12 mouse cellular contexts compared by ENCODE assay signal in genomic region chr19:45789888-45790874, GRCm38 (mm10). TPM values are rescaled to one million over a fixed set of nuclear protein-coding genes. Genes with fewer than 3 reads are reported as not detected.
A peak's percentile ranks its signal among the peaks of the same experiment; 100 is the strongest.
DNase-seq lines count a peak whose midpoint lies in the region; ATAC-seq and TF ChIP-seq lines count a peak whose summit lies in the region.
"Had no signal": no experiment of that assay in that cellular context is flagged by ENCODE, and none has a peak within 500 bp of the region (broad histone marks: within the 10 kb centered on the region; RNA-seq: fewer than 3 reads in every experiment).

No protein-coding gene starts in this region.

- peak overlapping the region; percentile 44 for H3K9ac ChIP-seq in CH12.LX (ENCODE audit: insufficient read depth, low read depth)
- H3K9ac ChIP-seq: heart, embryonic 15.5 days; limb, embryonic 15.5 days had no signal

- TF ChIP-seq POLR2A in CH12.LX (IDR thresholded peaks at IDR 0.05; ENCODE audit: low read depth, low read length), result peak; percentile 62

- no peak for TF ChIP-seq RAD21 in CH12.LX (IDR thresholded peaks at IDR 0.05; ENCODE audit: low read depth, low read length)

- peak; percentile 92 to 96 for ATAC-seq in hematopoietic stem cell, adult 5-6 weeks (replicated peaks in 1 of 2; ENCODE audit: insufficient read depth in 1 of 2, low FRiP score in 2 of 2, low TSS enrichment in 1 of 2, low read depth in 1 of 2, poor library complexity in 2 of 2, severe bottlenecking in 2 of 2)

- peak overlapping the region; percentile 72 for H3K4me2 ChIP-seq in CH12.LX (ENCODE audit: insufficient read depth, low read depth, poor library complexity, severe bottlenecking)
- H3K4me2 ChIP-seq: heart, embryonic 15.5 days; limb, embryonic 15.5 days had no signal

- intact Hi-C loops in gastrocnemius, adult 2 months (cut with DNase I), result no loop called here

- DNase-seq in gastrocnemius, adult 2 months, result peak; percentile 3
- no peak for DNase-seq in gastrocnemius, adult 18-20 months (ENCODE audit: low spot score)
- DNase-seq in CH12.LX (ENCODE audit: extremely low read depth), result peak; percentile 87
- no peak for DNase-seq in cerebellum, adult 11-12 months
- DNase-seq in cerebellum, postnatal 36 days, result no peak
- DNase-seq in embryo, embryonic 9.5 days (ENCODE audit: extremely low spot score), result no peak
- DNase-seq: embryo, embryonic 11 days had no signal

- H3K36me3 ChIP-seq in CH12.LX (replicated peaks in 1 of 2; ENCODE audit: control insufficient read depth in 1 of 2, insufficient read depth in 1 of 2, low read length in 1 of 2), result no peaks in the 10 kb centered on the region
- H3K36me3 ChIP-seq in macrophage (ENCODE audit: inconsistent target), result no peaks in the 10 kb centered on the region
- H3K36me3 ChIP-seq: heart, embryonic 15.5 days; limb, embryonic 15.5 days had no signal

- no peak; the same call in 1 of the 2 replicates for TF ChIP-seq EP300 in CH12.LX (IDR thresholded peaks at IDR 0.05; ENCODE audit: low read length)

- 0% methylated on average over 6 of the region's 13 CpGs for WGBS in macrophage (ENCODE audit: missing documents)

- H3K4me3 ChIP-seq in gastrocnemius, adult 2 months, result no peak overlapping the region
- H3K4me3 ChIP-seq in CH12.LX (replicated peaks in 1 of 3; ENCODE audit: low read depth in 2 of 3, low read length in 2 of 3, poor library complexity in 1 of 3) (peak overlapping the region in 1 of 3 experiments; percentile 23), macrophage (ENCODE audit: inconsistent target) (no peak overlapping the region)
- H3K4me3 ChIP-seq: heart, embryonic 15.5 days; limb, embryonic 15.5 days had no signal

- H3K9me3 ChIP-seq in CH12.LX (replicated peaks; ENCODE audit: low read length), result no peaks in the 10 kb centered on the region
- H3K9me3 ChIP-seq: heart, embryonic 15.5 days; limb, embryonic 15.5 days had no signal

- in situ Hi-C loops in CH12.LX (cut with MboI; ENCODE audit: low pct_ligation_motif_present, low pct_unique_long_range_greater_than_20kb, low sequenced_read_pairs), result no loop called here

- no peak overlapping the region for H3K27ac ChIP-seq in gastrocnemius, adult 2 months
- peak overlapping the region; percentile 63 for H3K27ac ChIP-seq in CH12.LX (ENCODE audit: insufficient read depth, low read depth)
- peak overlapping the region; percentile 65 for H3K27ac ChIP-seq in macrophage
- H3K27ac ChIP-seq: heart, embryonic 15.5 days; limb, embryonic 15.5 days had no signal

- peaks cover 12 to 53% of the 10 kb centered on the region in 2 experiments; a peak in 3 of 4 replicates for H3K4me1 ChIP-seq in CH12.LX (ENCODE audit: control insufficient read depth in 1 of 2, insufficient read depth in 2 of 2)

- H3K79me2 ChIP-seq in CH12.LX (replicated peaks; ENCODE audit: control insufficient read depth, extremely low read depth, insufficient read depth, poor library complexity, severe bottlenecking), result no peaks in the 10 kb centered on the region
- H3K79me2 ChIP-seq in macrophage (ENCODE audit: inconsistent target), result no peaks in the 10 kb centered on the region

- TF ChIP-seq CTCF in gastrocnemius, adult 2 months (IDR thresholded peaks at IDR 0.05), result no peak
- TF ChIP-seq CTCF in CH12.LX (conservative IDR thresholded peaks at IDR 0.05 in 1 of 2, IDR thresholded peaks at IDR 0.05 in 1 of 2; ENCODE audit: low read depth in 2 of 2, low read length in 2 of 2), result no peak

- no peaks in the 10 kb centered on the region for H3K27me3 ChIP-seq in CH12.LX (replicated peaks)
- H3K27me3 ChIP-seq: heart, embryonic 15.5 days; limb, embryonic 15.5 days had no signal

- dilution Hi-C loops in CH12.LX (cut with MboI; ENCODE audit: extremely low pct_ligation_motif_present, extremely low pct_unique_long_range_greater_than_20kb, low sequenced_read_pairs), result no loop called here

TF ChIP-seq in CH12.LX, 34 proteins besides CTCF, POLR2A, EP300 and RAD21:
- 0 out of 2 replicates have a peak, but pooled peaks have one; percentile 45 for TF ChIP-seq ZNF384 (IDR thresholded peaks at IDR 0.05; ENCODE audit: low read depth, low read length)
- TF ChIP-seq MAFK (IDR thresholded peaks at IDR 0.05; ENCODE audit: insufficient replicate concordance, low read length), result peak; percentile 77
- TF ChIP-seq ETS1 (conservative IDR thresholded peaks at IDR 0.05; ENCODE audit: low read depth, low read length), result peak; percentile 31; the same call in 1 of the 2 replicates
- TF ChIP-seq ZMIZ1 (IDR thresholded peaks at IDR 0.05; ENCODE audit: low read depth, low read length), result no peak
- TF ChIP-seq TBP (conservative IDR thresholded peaks at IDR 0.05; ENCODE audit: low read depth, low read length), result 0 out of 2 replicates have a peak, but pooled peaks have one; percentile 48
- peak; percentile 85 for TF ChIP-seq ELF1 (IDR thresholded peaks at IDR 0.05; ENCODE audit: low read depth, low read length)
- no peak for TF ChIP-seq E2F4 (IDR thresholded peaks at IDR 0.05; ENCODE audit: insufficient replicate concordance, low read depth, low read length)
- 0 out of 2 replicates have a peak, but pooled peaks have one; percentile 22 for TF ChIP-seq JUN (IDR thresholded peaks at IDR 0.05; ENCODE audit: insufficient read depth, low read depth, low read length)
- TF ChIP-seq TCF12 (IDR thresholded peaks at IDR 0.05; ENCODE audit: low read depth, low read length), result peak; percentile 44; the same call in 1 of the 2 replicates
- peak; percentile 50; the same call in 1 of the 2 replicates for TF ChIP-seq JUND (conservative IDR thresholded peaks at IDR 0.05; ENCODE audit: low read depth, low read length)
- TF ChIP-seq RCOR1 (conservative IDR thresholded peaks at IDR 0.05; ENCODE audit: low read depth, low read length), result no peak
- peak; percentile 51; the same call in 1 of the 2 replicates for TF ChIP-seq NELFE (IDR thresholded peaks at IDR 0.05; ENCODE audit: low read depth, low read length)

RNA-seq across cellular contexts. Expression of gene Mgea5, which starts 6.5 kb away (rescaled TPM):
- total RNA-seq in gastrocnemius, adult 2 months (2021), result 10 to 100 TPM; 35.2 to 41.8 TPM
- total RNA-seq in gastrocnemius, adult 18-20 months (2021), result 10 to 100 TPM; 32.1 to 39.9 TPM
- total RNA-seq in CH12.LX (2012; rRNA removed), result 63.9 and 69.8 TPM in 2 replicates
- 69.4 and 78.7 TPM in 2 replicates for total RNA-seq in CH12.LX (2014; rRNA removed)
- polyA plus RNA-seq in CH12.LX (2012; ENCODE audit: insufficient read length, low read depth), result 66.4 and 68.7 TPM in 2 replicates
- total RNA-seq in hematopoietic stem cell, adult 5-6 weeks (2017), result 234 and 248 TPM in 2 replicates
- 100 to 1,000 TPM; 370 to 603 (median 505) TPM for total RNA-seq in macrophage (2018; cell fraction: chromatin; rRNA removed)
- 100 to 1,000 TPM in 9 of 26 experiments, 10 to 100 TPM in 17; 77.7 to 118 (median 92.2) TPM for total RNA-seq in macrophage (2018; cell fraction: cytosol; rRNA removed)
- total RNA-seq in macrophage (2018; cell fraction: nucleus; rRNA removed), result 100 to 1,000 TPM; 224 to 458 (median 312) TPM
- polyA plus RNA-seq in macrophage (2018), result 71.3 to 78.4 TPM (median 71.7 TPM) in 3 replicates

RNA-seq across cellular contexts. Expression of gene Kcnip2, which starts 25.7 kb away (rescaled TPM):
- under 1 TPM; 0.48 to 0.70 TPM for total RNA-seq in gastrocnemius, adult 2 months (2021)
- under 1 TPM; 0.21 to 0.62 TPM for total RNA-seq in gastrocnemius, adult 18-20 months (2021)
- total RNA-seq in CH12.LX (2012; rRNA removed) (not detected in 2 replicates), CH12.LX (2014; rRNA removed) (not detected in 2 replicates)
- polyA plus RNA-seq in CH12.LX (2012; ENCODE audit: insufficient read length, low read depth) (not detected in 2 replicates), macrophage (2018) (not detected in 3 replicates)
- not detected in 2 replicates for total RNA-seq in hematopoietic stem cell, adult 5-6 weeks (2017)
- 1 to 10 TPM in 10 of 26 experiments, under 1 TPM in 9, not detected in 7; 0.46 to 2.7 (median 1.1) TPM for total RNA-seq in macrophage (2018; cell fraction: chromatin; rRNA removed)
- under 1 TPM in 1 of 26 experiments, not detected in 25; 0.39 TPM for total RNA-seq in macrophage (2018; cell fraction: cytosol; rRNA removed)
- total RNA-seq in macrophage (2018; cell fraction: nucleus; rRNA removed), result 1 to 10 TPM in 4 of 26 experiments, under 1 TPM in 17, not detected in 5; 0.23 to 3.8 (median 0.62) TPM
- polyA plus RNA-seq: C2C12 had no signal

RNA-seq across cellular contexts. Expression of gene Npm3, which starts 40.8 kb away (rescaled TPM):
- 10 to 100 TPM; 11.0 to 13.3 TPM for total RNA-seq in gastrocnemius, adult 2 months (2021)
- total RNA-seq in gastrocnemius, adult 18-20 months (2021), result 10 to 100 TPM; 10.1 to 11.0 TPM
- total RNA-seq in CH12.LX (2012; rRNA removed) (189 and 220 TPM in 2 replicates), CH12.LX (2014; rRNA removed) (225 and 248 TPM in 2 replicates)
- polyA plus RNA-seq in CH12.LX (2012; ENCODE audit: insufficient read length, low read depth) (237 TPM in 2 replicates), macrophage (2018) (11.7 to 64.5 TPM (median 22.5 TPM) in 3 replicates)
- total RNA-seq in hematopoietic stem cell, adult 5-6 weeks (2017), result 63.4 and 85.8 TPM in 2 replicates
- total RNA-seq in macrophage (2018; cell fraction: chromatin; rRNA removed), result 10 to 100 TPM in 9 of 26 experiments, 1 to 10 TPM in 17; 5.4 to 16.7 (median 8.5) TPM
- 10 to 100 TPM in 22 of 26 experiments, 1 to 10 TPM in 4; 6.9 to 23.5 (median 15.8) TPM for total RNA-seq in macrophage (2018; cell fraction: cytosol; rRNA removed)
- total RNA-seq in macrophage (2018; cell fraction: nucleus; rRNA removed), result 10 to 100 TPM in 7 of 26 experiments, 1 to 10 TPM in 19; 2.0 to 20.9 (median 7.7) TPM

RNA-seq across cellular contexts. Expression of gene Fgf8, which starts 47.5 kb away (rescaled TPM):
- not detected for total RNA-seq in gastrocnemius, adult 2 months (2021)
- not detected for total RNA-seq in gastrocnemius, adult 18-20 months (2021)
- total RNA-seq in CH12.LX (2012; rRNA removed) (not detected in 2 replicates), CH12.LX (2014; rRNA removed) (not detected in 2 replicates)
- polyA plus RNA-seq in CH12.LX (2012; ENCODE audit: insufficient read length, low read depth) (not detected in 2 replicates), macrophage (2018) (not detected in 3 replicates)
- total RNA-seq in hematopoietic stem cell, adult 5-6 weeks (2017), result not detected in 2 replicates
- total RNA-seq in macrophage (2018; cell fraction: chromatin; rRNA removed), result not detected
- total RNA-seq in macrophage (2018; cell fraction: cytosol; rRNA removed), result not detected
- not detected for total RNA-seq in macrophage (2018; cell fraction: nucleus; rRNA removed)
- polyA plus RNA-seq: C2C12 had no signal

Comparison
In these comparisons a context has a peak if more than half of its experiments do, and no peak if none do; other contexts are left out.
1. DNase-seq: peak in gastrocnemius, adult 2 months (single experiment) and CH12.LX (single experiment); none in gastrocnemius, adult 18-20 months (single experiment), cerebellum, adult 11-12 months (single experiment), cerebellum, postnatal 36 days (0 of 2) and embryo, embryonic 9.5 days (single experiment).